Mouse (Mus musculus): ENCODE measurements around the gene Nfkb1.

Nfkb1 gene

DNA sequence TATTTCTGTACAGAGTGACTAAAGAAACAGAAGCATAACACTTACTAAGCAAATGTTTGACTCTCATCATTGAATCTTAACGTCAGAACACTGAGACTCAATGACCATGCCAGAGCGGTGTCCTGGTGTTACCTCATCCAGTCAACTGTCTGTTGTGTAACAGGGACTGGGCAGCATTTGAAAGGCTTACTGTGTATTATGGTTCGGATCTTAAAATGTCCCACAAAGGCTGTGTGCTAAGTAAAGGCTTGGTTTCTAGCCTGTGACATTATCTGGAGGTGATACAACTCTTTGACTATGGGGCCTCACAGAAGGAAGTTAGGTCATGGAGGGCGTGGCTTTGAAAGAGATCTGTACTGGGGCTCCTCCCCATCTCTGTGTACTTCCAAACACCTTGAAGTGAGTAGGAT lies 104.9 kb downstream of the Nfkb1 start:
- ATAC-seq (ENCODE audit: low TSS enrichment), result peak; percentile 84

GRCm38 (mm10) chr3:135586060-135586459 lies 105.3 kb downstream of the Nfkb1 start:
- ATAC-seq (ENCODE audit: low TSS enrichment), result no peak; the same call in 1 of the 2 replicates

- ATAC-seq (ENCODE audit: low TSS enrichment), result peak; percentile 45; the same call in 1 of the 2 replicates
Measured at GRCm38 (mm10) chr3:135585482-135585881, 105.9 kb downstream of the Nfkb1 start.

DNA sequence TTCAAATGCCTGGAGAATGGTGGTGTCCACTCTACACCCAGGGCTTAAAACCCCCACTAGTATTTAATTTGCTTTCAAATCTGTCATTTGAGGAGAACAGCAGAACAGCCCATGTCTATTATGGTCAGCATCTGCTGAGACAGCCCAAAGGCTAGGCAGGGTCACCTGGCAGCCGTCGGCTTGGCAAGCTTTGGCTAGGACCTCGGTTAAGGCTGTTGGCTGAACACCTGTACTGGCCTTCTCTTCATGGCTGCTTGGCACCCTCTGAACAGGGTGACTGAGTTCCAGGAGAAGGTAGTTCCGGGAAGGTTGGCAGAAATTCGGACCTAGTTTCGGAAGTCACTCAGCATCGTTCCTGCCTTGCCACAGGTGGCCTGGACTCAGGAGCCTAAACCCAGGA lies 109.1 kb downstream of the Nfkb1 start:
- no peak for ATAC-seq (ENCODE audit: low TSS enrichment)

GRCm38 (mm10) chr3:135581606-135582117 lies 109.7 kb downstream of the Nfkb1 start:
- peak; percentile 73 for ATAC-seq (ENCODE audit: low TSS enrichment)

GRCm38 (mm10) chr3:135580439-135581275 lies 110.7 kb downstream of the Nfkb1 start:
- no peak for ATAC-seq (ENCODE audit: low TSS enrichment)

- ATAC-seq (ENCODE audit: low TSS enrichment), result no peak
Measured at GRCm38 (mm10) chr3:135579179-135579578, 112.2 kb downstream of the Nfkb1 start.

- no peak for ATAC-seq (ENCODE audit: low TSS enrichment)
Measured at GRCm38 (mm10) chr3:135578588-135579140, 112.7 kb downstream of the Nfkb1 start.

- ATAC-seq (ENCODE audit: low TSS enrichment), result no peak
Measured at GRCm38 (mm10) chr3:135575126-135575525, 116.2 kb downstream of the Nfkb1 start.

DNA sequence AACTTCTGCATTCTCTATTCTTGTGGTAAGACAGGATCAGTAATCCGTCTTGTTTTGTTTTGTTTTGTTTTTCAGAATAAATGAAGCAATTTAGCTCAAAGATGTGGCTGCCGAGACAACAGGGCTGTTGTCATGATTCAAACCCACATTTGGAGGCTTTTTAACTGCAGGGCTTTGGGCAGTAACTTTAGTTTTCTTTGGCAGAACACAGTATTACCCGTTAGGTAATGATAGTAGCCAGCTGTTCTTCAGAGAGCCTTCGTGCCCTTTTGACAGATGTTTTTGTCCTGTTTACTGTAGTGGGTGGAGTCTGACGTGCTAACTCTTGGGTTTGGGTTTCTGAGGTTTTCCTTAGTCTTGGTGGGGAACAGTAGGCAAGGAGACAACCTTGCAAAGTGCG lies 118.3 kb downstream of the Nfkb1 start:
- no peak for ATAC-seq (ENCODE audit: low TSS enrichment)

DNA sequence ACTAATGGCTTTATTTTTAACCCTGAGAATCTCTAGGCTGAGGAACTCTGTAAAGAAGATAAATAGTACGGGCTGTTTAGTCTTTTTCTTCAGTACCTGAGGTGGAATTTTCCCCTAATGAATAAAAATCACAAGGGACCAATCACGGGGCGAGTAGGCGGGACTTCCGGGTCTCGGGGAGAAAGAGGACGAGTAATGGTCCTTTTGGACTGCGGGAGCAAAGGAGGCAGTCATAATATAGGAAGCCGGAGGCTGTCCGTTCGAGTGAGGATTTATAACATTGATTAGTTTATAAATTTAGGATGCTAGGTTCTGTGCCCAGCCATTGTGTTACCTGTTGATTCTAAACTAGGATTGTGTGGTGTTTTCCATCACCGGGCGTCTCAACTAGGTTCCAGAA lies 119.8 kb downstream of the Nfkb1 start:
- ATAC-seq (ENCODE audit: low TSS enrichment), result no peak

GRCm38 (mm10) chr3:135568633-135569032 lies 122.7 kb downstream of the Nfkb1 start:
- no peak for ATAC-seq (ENCODE audit: low TSS enrichment)

- no peak for ATAC-seq (ENCODE audit: low TSS enrichment)
Measured at GRCm38 (mm10) chr3:135567888-135568287, 123.5 kb downstream of the Nfkb1 start.

DNA sequence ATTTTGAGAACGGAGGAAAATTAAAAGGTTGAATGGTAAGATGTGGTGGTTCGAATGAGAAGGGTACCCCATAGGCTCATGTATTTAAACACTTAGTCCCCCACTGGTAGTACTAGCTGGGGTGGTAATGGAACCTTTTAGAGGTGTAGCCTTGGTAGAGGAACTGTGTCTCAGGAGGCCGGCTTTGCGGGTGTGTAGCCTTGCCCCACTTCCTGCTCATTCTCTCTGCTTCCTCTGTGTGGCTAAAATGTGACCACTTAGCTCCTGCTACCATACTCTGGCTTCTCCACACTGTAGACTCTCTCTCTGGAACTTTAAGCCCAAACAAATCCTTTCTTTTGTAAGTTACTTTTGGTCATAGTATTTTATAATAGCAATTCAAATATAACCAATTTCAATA lies 126.0 kb downstream of the Nfkb1 start:
- ATAC-seq (ENCODE audit: low TSS enrichment), result no peak

DNA sequence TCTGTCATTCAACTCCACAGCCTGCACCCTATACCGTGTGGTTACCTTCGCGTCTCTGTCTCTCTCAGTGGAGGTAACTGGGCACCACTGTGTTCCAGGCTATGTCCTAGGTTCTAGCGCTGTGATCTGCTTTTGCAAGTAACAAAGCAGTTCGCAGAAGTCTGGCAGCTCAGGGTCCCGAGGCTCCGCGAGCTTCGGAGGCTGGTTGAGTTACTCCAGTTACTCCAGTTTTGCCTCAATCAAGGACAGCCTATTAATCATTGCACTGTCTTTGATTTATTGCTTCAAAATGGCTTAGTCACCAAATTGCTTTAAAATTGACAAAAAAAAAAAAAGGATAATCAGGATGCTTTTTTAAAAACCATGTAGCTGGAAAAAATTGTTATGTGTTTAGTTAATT lies 126.6 kb downstream of the Nfkb1 start:
- ATAC-seq (ENCODE audit: low TSS enrichment), result no peak

GRCm38 (mm10) chr3:135563163-135563689 lies 128.1 kb downstream of the Nfkb1 start:
- no peak for ATAC-seq (ENCODE audit: low TSS enrichment)

GRCm38 (mm10) chr3:135562036-135562435 lies 129.3 kb downstream of the Nfkb1 start:
- no peak for ATAC-seq (ENCODE audit: low TSS enrichment)

DNA sequence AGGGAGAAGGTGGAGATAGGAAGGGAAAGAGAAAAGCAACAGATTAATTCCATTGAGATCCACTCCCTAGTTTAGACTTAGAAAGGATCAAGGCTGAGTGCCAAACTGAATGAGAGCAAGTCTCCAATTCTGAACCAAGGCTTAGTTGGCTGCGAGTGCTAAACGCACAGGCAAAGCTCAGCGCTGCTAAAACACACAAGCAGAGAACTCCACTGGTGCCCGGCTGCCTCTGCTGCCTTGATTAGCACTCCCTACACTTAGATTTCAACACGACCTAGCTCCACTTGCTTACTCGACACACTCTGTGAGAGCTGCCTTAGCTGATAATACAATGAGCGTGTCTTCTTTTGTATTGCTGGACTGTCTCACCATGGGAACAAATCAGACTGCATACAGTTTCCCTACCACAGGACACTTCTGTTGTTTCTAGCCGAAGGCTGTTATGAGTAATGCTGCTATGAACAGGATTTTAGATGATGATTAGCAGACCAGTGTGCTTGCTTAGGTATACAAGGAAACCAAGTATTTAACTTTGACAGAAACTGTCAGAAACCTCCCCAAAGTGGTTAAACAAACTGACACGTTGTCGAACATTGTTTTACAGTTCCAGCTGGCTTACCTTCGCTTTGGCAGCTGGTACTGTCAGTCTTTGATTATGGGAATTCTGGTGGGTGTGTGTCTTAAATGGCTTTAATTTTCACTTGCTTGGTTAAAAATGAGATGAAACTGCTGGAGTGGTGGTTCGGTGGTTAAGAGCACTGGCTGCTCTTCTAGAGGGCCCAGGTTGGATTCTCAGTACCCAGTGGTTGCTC lies 134.3 kb downstream of the Nfkb1 start:
- peak; percentile 72 for ATAC-seq (ENCODE audit: low TSS enrichment)

GRCm38 (mm10) chr3:135556052-135556587 lies 135.2 kb downstream of the Nfkb1 start:
- peak; percentile 87 for ATAC-seq (ENCODE audit: low TSS enrichment)

- ATAC-seq (ENCODE audit: low TSS enrichment), result no peak
Measured at GRCm38 (mm10) chr3:135555192-135555591, 136.2 kb downstream of the Nfkb1 start.

- no peak for ATAC-seq (ENCODE audit: low TSS enrichment)
Measured at GRCm38 (mm10) chr3:135552874-135553273, 138.5 kb downstream of the Nfkb1 start.

- ATAC-seq (ENCODE audit: low TSS enrichment), result no peak
Measured at GRCm38 (mm10) chr3:135547298-135547697, 144.0 kb downstream of the Nfkb1 start.

Data from frontal cortex, adult (tissue).